Mouse (Mus musculus): Measurements from ENCODE around the gene Mettl21e. TPM values are rescaled to one million over a fixed set of nuclear protein-coding genes. Genes with fewer than 3 reads are reported as not detected.
"Not testable (repeated sequence)": the region's sequence is repeated elsewhere in the genome, so short reads cannot be mapped to it uniquely, and the experiment has no call there.

Mettl21e gene
- not detected in 2 replicates for polyA plus RNA-seq (2012; rRNA removed)

DNA sequence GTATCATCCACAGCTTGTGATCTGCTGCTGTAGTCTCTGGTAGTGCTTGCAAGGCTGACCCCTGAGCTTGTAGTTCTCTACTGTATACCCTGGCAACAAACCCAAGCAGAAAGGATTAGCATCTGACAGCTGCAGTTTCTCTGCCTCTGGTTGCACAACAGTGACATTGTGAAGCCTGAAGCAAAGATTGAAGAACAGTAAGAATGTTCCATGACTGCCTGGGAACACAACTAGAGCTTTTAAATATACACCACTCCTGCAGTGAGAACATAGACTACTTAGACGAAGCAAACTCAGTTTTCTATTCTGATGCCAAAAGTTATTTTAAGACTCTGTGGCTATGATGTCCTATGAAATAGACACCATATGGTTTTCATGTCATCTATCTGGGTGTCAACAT is at the start of gene Mettl21e:
TSS of gene Mettl21e (minus strand) at position 86 of the 400 bp plus-strand sequence.
- Histone ChIP-seq H3K4me1 (replicated peaks; ENCODE audit: control insufficient read depth, insufficient read depth, low read length) (no peaks in the 10 kb centered on the region), H3K27me3 (ENCODE audit: control insufficient read depth, insufficient read depth, low read length) (no peaks in the 10 kb centered on the region), H3K36me3 (ENCODE audit: control insufficient read depth, insufficient read depth, low read length) (no peaks in the 10 kb centered on the region), H3K4me3 (ENCODE audit: control insufficient read depth, insufficient read depth, low read length) (no peak within 1 kb of the TSS), H3K27ac (ENCODE audit: control insufficient read depth, insufficient read depth, low read length) (no peak within 1 kb of the TSS)
- no peak for DNase-seq
- 82% methylated on average over 1 of the region's 1 CpGs for WGBS
- TF ChIP-seq CTCF (IDR thresholded peaks at IDR 0.05; ENCODE audit: borderline replicate concordance, control insufficient read depth, extremely low read depth, insufficient read depth, low read length, poor library complexity) (no peak), POLR2A (IDR thresholded peaks at IDR 0.05; ENCODE audit: control insufficient read depth, extremely low read depth, insufficient read depth, low read length, poor library complexity) (no peak)

- DNase-seq; H3K4me1 ChIP-seq (replicated peaks; ENCODE audit: control insufficient read depth, insufficient read depth, low read length); H3K4me3 ChIP-seq (ENCODE audit: control insufficient read depth, insufficient read depth, low read length); H3K27ac ChIP-seq (ENCODE audit: control insufficient read depth, insufficient read depth, low read length); H3K27me3 ChIP-seq (ENCODE audit: control insufficient read depth, insufficient read depth, low read length); H3K36me3 ChIP-seq (ENCODE audit: control insufficient read depth, insufficient read depth, low read length): not testable (repeated sequence)
- 83% methylated on average over 2 of the region's 2 CpGs for WGBS
These were observed 21.7 kb upstream of the Mettl21e start for GRCm38 (mm10) chr1:44240440-44240839.

DNA sequence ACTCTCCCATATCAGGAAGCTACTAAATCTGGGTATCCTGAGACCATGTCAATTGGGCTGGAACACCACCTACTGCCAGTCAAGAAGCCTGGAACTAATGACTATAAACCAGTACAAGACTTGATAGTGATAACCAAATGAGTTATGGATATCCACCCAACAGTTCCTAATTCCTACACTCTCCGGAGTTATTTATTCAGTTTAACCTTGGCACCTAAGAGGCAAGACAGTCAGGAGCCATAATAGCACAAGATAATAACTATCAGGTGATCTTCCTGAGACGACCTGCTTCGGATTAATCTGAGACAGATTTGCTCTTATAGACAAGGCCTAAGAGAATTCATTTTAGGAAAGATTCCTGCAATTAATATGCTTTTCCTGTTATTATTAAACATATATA is 21.2 kb upstream of the Mettl21e start:
- H3K4me1 ChIP-seq (replicated peaks; ENCODE audit: control insufficient read depth, insufficient read depth, low read length), result no peaks in the 10 kb centered on the region
- no peaks in the 10 kb centered on the region for H3K27me3 ChIP-seq (ENCODE audit: control insufficient read depth, insufficient read depth, low read length)
- WGBS, result 92% methylated on average over 3 of the region's 3 CpGs
- TF ChIP-seq POLR2A (IDR thresholded peaks at IDR 0.05; ENCODE audit: control insufficient read depth, extremely low read depth, insufficient read depth, low read length, poor library complexity) (no peak), CTCF (IDR thresholded peaks at IDR 0.05; ENCODE audit: borderline replicate concordance, control insufficient read depth, extremely low read depth, insufficient read depth, low read length, poor library complexity) (no peak)
- DNase-seq, result no peak
- H3K36me3 ChIP-seq (ENCODE audit: control insufficient read depth, insufficient read depth, low read length), result no peaks in the 10 kb centered on the region
- no peak overlapping the region for H3K4me3 ChIP-seq (ENCODE audit: control insufficient read depth, insufficient read depth, low read length)
- no peak overlapping the region for H3K27ac ChIP-seq (ENCODE audit: control insufficient read depth, insufficient read depth, low read length)

DNA sequence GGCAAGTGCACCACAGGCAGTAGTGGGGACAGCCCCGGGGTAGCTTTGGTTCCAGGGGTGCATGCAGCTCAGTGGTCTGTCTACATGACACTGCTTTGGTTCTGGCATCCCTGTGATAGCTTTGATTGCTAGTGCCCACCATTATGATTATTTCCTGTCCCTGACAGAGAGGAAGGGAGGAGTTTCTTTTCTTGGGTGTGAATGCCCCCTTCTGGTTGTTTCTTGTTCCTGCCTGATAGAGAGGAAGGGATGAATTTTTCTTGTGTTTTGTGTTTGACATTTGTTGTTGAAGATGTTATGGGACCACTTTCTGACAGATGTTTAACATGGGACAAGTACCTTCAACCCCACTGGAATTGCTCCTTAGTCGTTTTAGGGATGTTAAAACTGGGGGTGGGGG is 18.5 kb upstream of the Mettl21e start:
- DNase-seq, result no peak
- H3K4me3 ChIP-seq (ENCODE audit: control insufficient read depth, insufficient read depth, low read length), result no peak overlapping the region
- TF ChIP-seq POLR2A (IDR thresholded peaks at IDR 0.05; ENCODE audit: control insufficient read depth, extremely low read depth, insufficient read depth, low read length, poor library complexity) (no peak), CTCF (IDR thresholded peaks at IDR 0.05; ENCODE audit: borderline replicate concordance, control insufficient read depth, extremely low read depth, insufficient read depth, low read length, poor library complexity) (no peak)
- H3K27ac ChIP-seq (ENCODE audit: control insufficient read depth, insufficient read depth, low read length), result no peak overlapping the region
- no peaks in the 10 kb centered on the region for H3K27me3 ChIP-seq (ENCODE audit: control insufficient read depth, insufficient read depth, low read length)
- WGBS, result 84% methylated on average over 2 of the region's 2 CpGs
- no peaks in the 10 kb centered on the region for H3K4me1 ChIP-seq (replicated peaks; ENCODE audit: control insufficient read depth, insufficient read depth, low read length)
- no peaks in the 10 kb centered on the region for H3K36me3 ChIP-seq (ENCODE audit: control insufficient read depth, insufficient read depth, low read length)

DNA sequence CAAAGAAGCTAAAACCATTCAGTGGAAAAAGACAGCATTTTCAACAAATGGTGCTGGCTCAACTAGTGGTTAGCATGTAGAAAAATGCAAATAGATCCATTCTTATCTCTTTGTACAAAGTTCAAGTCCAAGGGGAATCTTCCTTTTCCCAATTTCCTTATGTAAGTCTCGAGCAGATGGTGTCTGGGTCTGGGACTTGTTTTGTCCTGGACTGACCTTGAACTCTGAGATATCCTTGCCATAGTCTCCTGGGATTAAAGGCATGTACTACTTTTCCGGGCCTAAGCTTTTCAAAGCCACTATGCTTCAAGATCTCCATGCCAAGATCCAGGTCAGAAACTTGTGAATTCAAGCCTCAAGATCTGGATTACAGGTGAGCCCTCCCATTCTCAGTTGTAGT is 16.6 kb upstream of the Mettl21e start:
- TF ChIP-seq POLR2A (IDR thresholded peaks at IDR 0.05; ENCODE audit: control insufficient read depth, extremely low read depth, insufficient read depth, low read length, poor library complexity) (no peak), CTCF (IDR thresholded peaks at IDR 0.05; ENCODE audit: borderline replicate concordance, control insufficient read depth, extremely low read depth, insufficient read depth, low read length, poor library complexity) (no peak)
- Histone ChIP-seq H3K36me3 (ENCODE audit: control insufficient read depth, insufficient read depth, low read length) (no peaks in the 10 kb centered on the region), H3K27ac (ENCODE audit: control insufficient read depth, insufficient read depth, low read length) (no peak overlapping the region), H3K4me3 (ENCODE audit: control insufficient read depth, insufficient read depth, low read length) (no peak overlapping the region), H3K4me1 (replicated peaks; ENCODE audit: control insufficient read depth, insufficient read depth, low read length) (no peaks in the 10 kb centered on the region), H3K27me3 (ENCODE audit: control insufficient read depth, insufficient read depth, low read length) (no peaks in the 10 kb centered on the region)
- 76% methylated on average over 2 of the region's 2 CpGs for WGBS
- no peak for DNase-seq

- not testable (repeated sequence) for H3K4me1 ChIP-seq (replicated peaks; ENCODE audit: control insufficient read depth, insufficient read depth, low read length); DNase-seq; H3K27ac ChIP-seq (ENCODE audit: control insufficient read depth, insufficient read depth, low read length); H3K36me3 ChIP-seq (ENCODE audit: control insufficient read depth, insufficient read depth, low read length); H3K27me3 ChIP-seq (ENCODE audit: control insufficient read depth, insufficient read depth, low read length); H3K4me3 ChIP-seq (ENCODE audit: control insufficient read depth, insufficient read depth, low read length)
- WGBS, result 96% methylated on average over 2 of the region's 2 CpGs
These were observed 15.8 kb upstream of the Mettl21e start for GRCm38 (mm10) chr1:44234531-44234930.

- 60% methylated on average over 2 of the region's 2 CpGs for WGBS
- Histone ChIP-seq H3K36me3 (ENCODE audit: control insufficient read depth, insufficient read depth, low read length) (no peaks in the 10 kb centered on the region), H3K4me3 (ENCODE audit: control insufficient read depth, insufficient read depth, low read length) (no peak overlapping the region), H3K4me1 (replicated peaks; ENCODE audit: control insufficient read depth, insufficient read depth, low read length) (no peaks in the 10 kb centered on the region), H3K27ac (ENCODE audit: control insufficient read depth, insufficient read depth, low read length) (no peak overlapping the region), H3K27me3 (ENCODE audit: control insufficient read depth, insufficient read depth, low read length) (no peaks in the 10 kb centered on the region)
- TF ChIP-seq POLR2A (IDR thresholded peaks at IDR 0.05; ENCODE audit: control insufficient read depth, extremely low read depth, insufficient read depth, low read length, poor library complexity), result no peak
- TF ChIP-seq CTCF (IDR thresholded peaks at IDR 0.05; ENCODE audit: borderline replicate concordance, control insufficient read depth, extremely low read depth, insufficient read depth, low read length, poor library complexity), result no peak
- no peak for DNase-seq
These were observed 10.3 kb upstream of the Mettl21e start for GRCm38 (mm10) chr1:44229044-44229443.

Measured in thymus, adult 2 months (tissue).